Mouse (Mus musculus) kidney, embryonic 14.5 days (tissue): ENCODE results near the gene Ccer2. TPM values are rescaled to one million over a fixed set of nuclear protein-coding genes. Genes with fewer than 3 reads are reported as not detected.

Experiments
- ATAC-seq: fragments of 200-750 bp; cut with Nextera tagmentation; 2 replicates; pipeline ENCODE4 v1.8.0; 2017; ENCODE audit warnings: moderate number of reproducible peaks, mild to moderate bottlenecking, moderate TSS enrichment, moderate library complexity; ENCODE audit not compliant: low FRiP score, low TSS enrichment
- H3K27ac ChIP-seq: fragments of 300-500 bp; sonication (generic); 2 replicates; pipeline ENCODE4 v1.5.1; 2014; ENCODE audit warnings: low read depth, mild to moderate bottlenecking, low read length, moderate library complexity, mixed read lengths
- H3K27me3 ChIP-seq: fragments of 300-500 bp; sonication (generic); 2 replicates; pipeline ENCODE4 v1.6.1; 2014; ENCODE audit warnings: mild to moderate bottlenecking, low read length; ENCODE audit not compliant: control insufficient read depth, insufficient read depth
- H3K36me3 ChIP-seq: fragments of 300-500 bp; sonication (generic); 2 replicates; pipeline ENCODE4 v1.6.1; 2014; ENCODE audit warnings: low read length, mixed read lengths; ENCODE audit not compliant: control insufficient read depth, insufficient read depth
- H3K4me1 ChIP-seq: fragments of 300-500 bp; sonication (generic); 2 replicates; pipeline ENCODE4 v1.6.1; 2014; ENCODE audit warnings: low read length, mixed read lengths; ENCODE audit not compliant: control insufficient read depth, insufficient read depth
- H3K4me2 ChIP-seq: fragments of 300-500 bp; sonication (generic); replicated peaks from 2 replicates; pipeline ENCODE4 v1.6.1; 2014; ENCODE audit warnings: low read depth, mild to moderate bottlenecking, low read length
- H3K4me3 ChIP-seq: fragments of 300-500 bp; sonication (generic); 2 replicates; pipeline ENCODE4 v1.5.1; 2014; ENCODE audit warnings: mild to moderate bottlenecking, low read length
- H3K9ac ChIP-seq: fragments of 300-500 bp; sonication (generic); 2 replicates; pipeline ENCODE4 v1.6.1; 2014; ENCODE audit warnings: low read depth, mild to moderate bottlenecking, low read length, moderate library complexity
- H3K9me3 ChIP-seq: fragments of 300-500 bp; sonication (generic); 2 replicates; pipeline ENCODE4 v1.6.1; 2016; ENCODE audit warnings: low read length; ENCODE audit not compliant: control insufficient read depth
- WGBS: fragments of 180-500 bp; shearing (Covaris S2); extraction: QIAGEN DNeasy Blood & Tissue Kit; methylation state at CpG from one replicate; pipeline ENCODE4 v1.1.7; 2014; 5-methylcytosine and 5-hydroxymethylcytosine counted together
- polyA plus RNA-seq: library from polyadenylated mRNA; unstranded; fragments of >200 nt; fragmentation: Nextera tagmentation; extraction: Ambion mirVana; gene quantifications from 2 replicates; pipeline ENCODE4 v1.2.1, GENCODE M21; 2014

Ccer2 gene
- polyA plus RNA-seq, 1 experiment from 2014 or later: not detected

GRCm38 (mm10) chr7:28739829-28740228 lies 16.1 kb upstream of the Ccer2 start:
- Histone ChIP-seq H3K27me3 (no peaks in the 10 kb centered on the region), H3K4me3 (no peak overlapping the region), H3K4me2 (no peak overlapping the region), H3K9ac (no peak overlapping the region), H3K27ac (no peak overlapping the region), H3K9me3 (no peaks in the 10 kb centered on the region), H3K4me1 (peaks cover 10% of the 10 kb centered on the region), H3K36me3 (peaks cover 45% of the 10 kb centered on the region)
- 95% methylated on average over 21 of the region's 21 CpGs for WGBS
- ATAC-seq: no peak

- peaks cover 10% of the 10 kb centered on the region for H3K4me1 ChIP-seq
- no peaks in the 10 kb centered on the region for H3K27me3 ChIP-seq
- no peaks in the 10 kb centered on the region for H3K9me3 ChIP-seq
- peaks cover 49% of the 10 kb centered on the region for H3K36me3 ChIP-seq
- no peak for ATAC-seq
- peak overlapping the region; percentile 76 for H3K4me3 ChIP-seq
- peak overlapping the region; percentile 54 for H3K4me2 ChIP-seq
- 41% methylated on average over 9 of the region's 9 CpGs for WGBS
- H3K9ac ChIP-seq: peak overlapping the region; percentile 70
- no peak overlapping the region for H3K27ac ChIP-seq
Measured at GRCm38 (mm10) chr7:28740949-28741348, 15.0 kb upstream of the Ccer2 start.

GRCm38 (mm10) chr7:28741368-28741708 lies 14.6 kb upstream of the Ccer2 start:
- Histone ChIP-seq H3K4me1 (peaks cover 10% of the 10 kb centered on the region), H3K27ac (peak overlapping the region; percentile 20; the same call in 1 of the 2 replicates)
- ATAC-seq: peak; percentile 14

GRCm38 (mm10) chr7:28741709-28742438 lies 14.1 kb upstream of the Ccer2 start, which contains the start of the genes Mrps12 and Sars2:
Gene Mrps12 (minus strand): TSS chr7:28741820.
Gene Sars2 (plus strand): TSS chr7:28741992.
- H3K4me3 ChIP-seq: peak within 1 kb of the TSS; percentile 76
- no peaks in the 10 kb centered on the region for H3K9me3 ChIP-seq
- peaks cover 10% of the 10 kb centered on the region for H3K4me1 ChIP-seq
- WGBS: under 1% methylated on average over 39 of the region's 39 CpGs
- no peaks in the 10 kb centered on the region for H3K27me3 ChIP-seq
- peak within 1 kb of the TSS; percentile 78 for H3K9ac ChIP-seq
- H3K4me2 ChIP-seq: peak within 1 kb of the TSS; percentile 61
- ATAC-seq: peak; percentile 98
- H3K36me3 ChIP-seq: peaks cover 54% of the 10 kb centered on the region
- peak within 1 kb of the TSS; percentile 78; the same call in 1 of the 2 replicates for H3K27ac ChIP-seq

More at GRCm38 (mm10) chr7:28741368-28741708, 14.6 kb upstream of the Ccer2 start:
- Histone ChIP-seq H3K4me2 (peak overlapping the region; percentile 54), H3K4me3 (peak overlapping the region; percentile 76), H3K36me3 (peaks cover 51% of the 10 kb centered on the region), H3K27me3 (no peaks in the 10 kb centered on the region), H3K9me3 (no peaks in the 10 kb centered on the region), H3K9ac (peak overlapping the region; percentile 70)
- WGBS: 1% methylated on average over 13 of the region's 13 CpGs

- H3K4me2 ChIP-seq: no peak overlapping the region
- no peak overlapping the region for H3K4me3 ChIP-seq
- WGBS: 90% methylated on average over 7 of the region's 7 CpGs
- H3K27ac ChIP-seq: no peak overlapping the region
- H3K27me3 ChIP-seq: no peaks in the 10 kb centered on the region
- no peak overlapping the region for H3K9ac ChIP-seq
- H3K4me1 ChIP-seq: no peaks in the 10 kb centered on the region
- ATAC-seq: no peak
- H3K36me3 ChIP-seq: peaks cover 22% of the 10 kb centered on the region
- H3K9me3 ChIP-seq: no peaks in the 10 kb centered on the region
Measured at GRCm38 (mm10) chr7:28749935-28750334, 6.0 kb upstream of the Ccer2 start.

- Histone ChIP-seq H3K27me3 (0 out of 2 replicates have a peak, but pooled peaks cover 4% of the 10 kb centered on the region), H3K4me1 (no peaks in the 10 kb centered on the region), H3K4me2 (no peak overlapping the region), H3K9ac (no peak overlapping the region), H3K4me3 (no peak overlapping the region), H3K36me3 (peaks cover 29% of the 10 kb centered on the region), H3K27ac (no peak overlapping the region), H3K9me3 (no peaks in the 10 kb centered on the region)
- ATAC-seq: no peak
- WGBS: 88% methylated on average over 13 of the region's 13 CpGs
Measured at GRCm38 (mm10) chr7:28758623-28759022, 2.6 kb downstream of the Ccer2 start.

- no peak for ATAC-seq
- Histone ChIP-seq H3K27ac (no peak overlapping the region), H3K4me1 (peaks cover 6% of the 10 kb centered on the region), H3K4me3 (no peak overlapping the region), H3K36me3 (peaks cover 29% of the 10 kb centered on the region), H3K9me3 (no peaks in the 10 kb centered on the region), H3K9ac (no peak overlapping the region), H3K27me3 (no peaks in the 10 kb centered on the region), H3K4me2 (no peak overlapping the region)
- 93% methylated on average over 9 of the region's 9 CpGs for WGBS
Measured at GRCm38 (mm10) chr7:28761907-28762306, 5.9 kb downstream of the Ccer2 start.

- Histone ChIP-seq H3K4me2 (peak overlapping the region; percentile 66), H3K4me3 (peak overlapping the region; percentile 70), H3K9ac (no peak overlapping the region), H3K27ac (no peak overlapping the region), H3K9me3 (no peaks in the 10 kb centered on the region), H3K36me3 (peaks cover 18% of the 10 kb centered on the region), H3K4me1 (peaks cover 6% of the 10 kb centered on the region), H3K27me3 (no peaks in the 10 kb centered on the region)
- WGBS: 94% methylated on average over 6 of the region's 6 CpGs
- no peak for ATAC-seq
Measured at GRCm38 (mm10) chr7:28765211-28765610, 9.2 kb downstream of the Ccer2 start.

GRCm38 (mm10) chr7:28766173-28766879 lies 10.4 kb downstream of the Ccer2 start, which contains the start of gene Sirt2:
Gene Sirt2 (plus strand): TSS chr7:28766735.
- Histone ChIP-seq H3K4me2 (peak within 1 kb of the TSS; percentile 66), H3K4me3 (peak within 1 kb of the TSS; percentile 70), H3K9me3 (no peaks in the 10 kb centered on the region), H3K36me3 (peaks cover 8% of the 10 kb centered on the region), H3K9ac (peak within 1 kb of the TSS; percentile 73), H3K4me1 (peaks cover 6% of the 10 kb centered on the region), H3K27me3 (no peaks in the 10 kb centered on the region), H3K27ac (no peak within 1 kb of the TSS)
- ATAC-seq: peak; percentile 99
- WGBS: under 1% methylated on average over 45 of the region's 45 CpGs
